Mouse (Mus musculus) thymus, adult 2 months (tissue): ENCODE results near the gene Fam25c.

Experiments used
- CTCF ChIP-seq: fragments of 200-500 bp; IDR thresholded peaks from 2 replicates; pipeline ENCODE4 v1.5.1; 2012; ENCODE audit warnings: mild to moderate bottlenecking, control low read depth, low read length, moderate library complexity, borderline replicate concordance; ENCODE audit not compliant: control insufficient read depth, poor library complexity, insufficient read depth; ENCODE audit errors: extremely low read depth
- POLR2A ChIP-seq: fragments of 200-500 bp; IDR thresholded peaks from 2 replicates; pipeline ENCODE4 v1.6.1; 2012; ENCODE audit warnings: mild to moderate bottlenecking, low read length, control low read depth, moderate library complexity; ENCODE audit not compliant: control insufficient read depth, poor library complexity, insufficient read depth; ENCODE audit errors: extremely low read depth

DNA sequence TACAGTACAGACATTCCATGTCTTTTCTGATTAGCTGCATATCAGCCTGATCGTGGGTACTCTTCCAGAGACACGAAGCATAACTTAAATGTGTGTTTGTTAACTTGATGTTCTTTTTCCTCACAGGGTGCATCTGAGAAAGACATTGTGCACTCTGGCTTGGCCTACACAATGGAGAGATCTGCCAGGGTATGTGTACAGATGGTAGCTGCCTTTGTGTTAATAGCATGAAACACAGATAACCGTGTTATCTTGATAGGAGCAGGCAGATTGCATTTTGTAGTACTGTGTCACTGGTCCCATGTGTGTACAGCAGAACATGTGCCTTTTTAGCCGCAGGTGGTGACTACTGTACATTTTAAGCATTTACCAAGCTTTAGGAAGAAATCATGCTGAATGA is 13.2 kb downstream of the Fam25c start:
- TF ChIP-seq POLR2A (no peak), CTCF (no peak)
